ENCODE assay signal across 19 mouse cellular contexts in the genomic region with DNA sequence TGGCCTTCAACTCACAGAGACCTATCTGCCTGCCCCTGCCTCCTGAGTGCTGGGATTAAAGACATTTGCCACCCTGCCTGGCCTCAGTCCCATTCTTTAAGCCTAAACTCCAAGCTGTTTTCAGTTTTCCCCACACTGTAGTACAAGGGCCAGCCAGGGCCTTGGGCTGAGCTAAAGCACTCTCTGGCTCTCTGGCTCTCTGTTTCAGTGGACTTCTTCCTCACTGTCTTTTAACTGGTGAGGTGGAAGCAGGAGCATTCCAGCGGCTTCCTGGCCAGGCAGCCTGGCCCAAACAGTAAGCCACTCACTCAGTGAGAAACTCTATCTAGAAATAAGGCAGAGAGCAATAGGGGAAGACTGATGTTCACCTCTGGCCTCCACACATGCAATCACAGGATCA. TPM values are rescaled to one million over a fixed set of nuclear protein-coding genes. Genes with fewer than 3 reads are reported as not detected.
"Had no signal": no experiment of that assay in that cellular context is flagged by ENCODE, and none has a peak within 500 bp of the region (broad histone marks: within the 10 kb centered on the region; RNA-seq: fewer than 3 reads in every experiment).

No protein-coding gene starts in this region.

- H3K36me3 ChIP-seq: liver, embryonic 15.5 days; lung, embryonic 15.5 days; midbrain, embryonic 12.5 days; midbrain, embryonic 15.5 days; neural tube, embryonic 12.5 days had no signal

- DNase-seq: liver, postnatal 0 days; lung, adult 2 months; lung, postnatal 14 days; lung, postnatal 36 days; right cerebral cortex, postnatal 14 days; spleen, adult 18-20 months; thymus, adult 18-20 months; thymus, postnatal 14 days; thymus, postnatal 36 days had no signal

- H3K4me1 ChIP-seq: neural tube, embryonic 12.5 days had no signal

- H3K4me3 ChIP-seq: liver, embryonic 15.5 days; lung, embryonic 15.5 days; megakaryocyte, embryonic 14.5 days; midbrain, embryonic 12.5 days; midbrain, embryonic 15.5 days; neural tube, embryonic 12.5 days had no signal

- H3K27ac ChIP-seq: liver, embryonic 15.5 days; lung, embryonic 15.5 days; macrophage; midbrain, embryonic 12.5 days; midbrain, embryonic 15.5 days; neural tube, embryonic 12.5 days had no signal

- H3K27me3 ChIP-seq: liver, embryonic 15.5 days; lung, embryonic 15.5 days; midbrain, embryonic 15.5 days; neural tube, embryonic 12.5 days had no signal

RNA-seq across cellular contexts. Expression of gene M1ap, which starts 47.0 kb away (rescaled TPM):
- total RNA-seq: monocyte, adult 5-6 weeks had no signal
- polyA plus RNA-seq: midbrain, postnatal 0 days; neural tube, embryonic 12.5 days; neural tube, embryonic 14.5 days had no signal

RNA-seq across cellular contexts. Expression of gene Sema4f, which starts 54.1 kb away (rescaled TPM):
- total RNA-seq: monocyte, adult 5-6 weeks had no signal
- polyA plus RNA-seq: macrophage had no signal
